Mouse (Mus musculus): ENCODE measurements around the gene Spata31d1c. TPM values are rescaled to one million over a fixed set of nuclear protein-coding genes. Genes with fewer than 3 reads are reported as not detected.

The Spata31d1c gene
- not detected in 2 replicates for polyA plus RNA-seq (2016; fragmentation: Nextera tagmentation; extraction: Ambion mirVana)

DNA sequence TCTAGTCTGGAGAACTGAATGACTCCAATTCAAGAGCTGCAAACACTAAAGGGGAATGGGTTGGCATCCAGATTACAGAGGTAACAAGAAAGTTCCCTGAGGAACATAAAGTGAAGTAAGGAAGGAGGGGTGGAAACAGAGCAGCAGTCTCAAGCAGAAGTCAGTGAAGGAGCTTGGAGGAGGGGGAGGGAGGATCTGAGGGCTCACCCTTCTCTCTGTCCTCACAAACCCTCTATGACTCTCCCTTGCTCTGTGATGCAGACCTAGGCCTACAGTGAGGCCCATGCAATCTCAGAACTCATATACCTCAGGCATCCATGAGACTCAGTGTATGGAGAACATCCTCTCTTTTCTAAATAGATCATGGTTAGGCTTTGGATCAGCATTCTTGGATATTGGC is at the start of gene Spata31d1c:
Gene Spata31d1c, plus strand, starts transcription at position 301 of the 400 bp plus-strand sequence.
- Histone ChIP-seq H3K4me2 (no peak within 1 kb of the TSS), H3K27me3 (no peaks in the 10 kb centered on the region), H3K9me3 (no peaks in the 10 kb centered on the region), H3K4me1 (no peaks in the 10 kb centered on the region), H3K4me3 (replicated peaks) (no peak within 1 kb of the TSS), H3K27ac (no peak within 1 kb of the TSS), H3K36me3 (replicated peaks) (no peaks in the 10 kb centered on the region), H3K9ac (no peak within 1 kb of the TSS)
- ATAC-seq (ENCODE audit: low FRiP score): no peak

DNA sequence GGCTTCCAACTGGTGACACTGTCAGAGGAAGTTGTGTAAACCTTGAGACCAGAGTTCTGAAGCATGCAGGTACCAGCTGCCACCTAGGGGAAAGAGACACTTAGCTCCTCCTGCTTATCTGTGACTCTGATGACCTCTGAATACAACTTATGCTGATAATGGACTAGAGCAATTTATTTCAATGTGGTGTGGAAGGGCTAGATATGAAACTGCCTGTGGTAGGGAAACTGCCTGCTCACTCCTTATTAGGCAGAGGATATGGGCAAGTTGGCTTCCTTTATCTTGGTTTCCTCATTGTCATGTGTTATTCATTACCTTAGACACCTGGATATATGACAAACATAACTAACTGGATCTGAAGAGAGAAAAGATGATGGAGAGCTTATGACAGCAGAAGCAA is 44.0 kb upstream of the Spata31d1c start:
- no peak overlapping the region for H3K4me3 ChIP-seq (replicated peaks)
- no peaks in the 10 kb centered on the region for H3K36me3 ChIP-seq (replicated peaks)
- H3K4me1 ChIP-seq: no peaks in the 10 kb centered on the region
- no peaks in the 10 kb centered on the region for H3K27me3 ChIP-seq
- H3K9ac ChIP-seq: no peak overlapping the region
- no peak for ATAC-seq (ENCODE audit: low FRiP score)
- no peaks in the 10 kb centered on the region for H3K9me3 ChIP-seq
- no peak overlapping the region for H3K4me2 ChIP-seq
- H3K27ac ChIP-seq: no peak overlapping the region

DNA sequence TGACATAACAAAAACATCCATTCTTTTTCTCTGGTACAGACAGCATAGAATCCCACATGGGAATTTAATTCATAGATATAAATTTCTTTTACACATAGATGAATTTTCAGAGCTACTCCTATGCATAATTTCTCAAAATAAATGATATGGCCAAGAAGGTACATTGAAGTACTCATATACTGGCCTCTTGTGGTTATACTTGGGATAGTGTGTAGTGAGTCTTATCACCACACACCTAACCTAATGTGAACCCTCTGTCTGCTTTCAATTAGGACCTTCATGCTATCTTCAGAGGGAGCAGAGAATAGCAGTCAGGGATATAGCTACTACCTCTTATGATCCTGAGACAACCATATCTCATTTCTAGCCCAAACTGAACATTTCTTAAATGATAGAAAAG is 27.4 kb upstream of the Spata31d1c start:
- Histone ChIP-seq H3K4me3 (replicated peaks) (no peak overlapping the region), H3K4me1 (no peaks in the 10 kb centered on the region), H3K4me2 (no peak overlapping the region), H3K27me3 (no peaks in the 10 kb centered on the region), H3K9me3 (no peaks in the 10 kb centered on the region), H3K27ac (no peak overlapping the region), H3K9ac (no peak overlapping the region), H3K36me3 (replicated peaks) (no peaks in the 10 kb centered on the region)
- no peak for ATAC-seq (ENCODE audit: low FRiP score)

DNA sequence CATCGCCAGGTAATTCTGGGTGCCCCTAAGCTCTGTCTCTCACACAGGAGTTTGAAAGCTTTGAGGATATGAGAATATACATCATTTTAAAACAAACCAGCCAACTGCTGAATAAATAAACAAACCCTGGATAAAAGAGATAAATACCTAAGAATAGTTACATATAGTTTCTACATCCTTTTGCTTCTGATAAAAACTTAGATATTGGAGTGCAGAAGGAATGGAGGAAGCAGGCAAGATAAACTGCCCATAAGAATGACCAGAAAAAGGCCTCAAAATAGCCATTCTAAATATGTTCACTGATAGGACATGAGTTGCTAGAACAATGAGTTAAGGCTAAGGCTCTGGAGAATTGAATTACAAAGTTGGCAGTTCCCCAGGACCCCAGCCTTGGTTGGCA is 26.1 kb upstream of the Spata31d1c start:
- Histone ChIP-seq H3K9me3 (no peaks in the 10 kb centered on the region), H3K9ac (no peak overlapping the region), H3K4me2 (no peak overlapping the region), H3K4me3 (replicated peaks) (no peak overlapping the region), H3K27ac (no peak overlapping the region), H3K27me3 (no peaks in the 10 kb centered on the region), H3K36me3 (replicated peaks) (no peaks in the 10 kb centered on the region), H3K4me1 (no peaks in the 10 kb centered on the region)
- ATAC-seq (ENCODE audit: low FRiP score): no peak
- WGBS: 94% methylated on average over 1 of the region's 1 CpGs

GRCm38 (mm10) chr13:65007971-65008370 is 24.9 kb upstream of the Spata31d1c start:
- Histone ChIP-seq H3K27ac (no peak overlapping the region), H3K9ac (no peak overlapping the region), H3K4me3 (replicated peaks) (no peak overlapping the region), H3K9me3 (no peaks in the 10 kb centered on the region), H3K4me2 (no peak overlapping the region), H3K4me1 (no peaks in the 10 kb centered on the region), H3K27me3 (no peaks in the 10 kb centered on the region), H3K36me3 (replicated peaks) (no peaks in the 10 kb centered on the region)
- WGBS: 65% methylated on average over 1 of the region's 1 CpGs
- ATAC-seq (ENCODE audit: low FRiP score): no peak

DNA sequence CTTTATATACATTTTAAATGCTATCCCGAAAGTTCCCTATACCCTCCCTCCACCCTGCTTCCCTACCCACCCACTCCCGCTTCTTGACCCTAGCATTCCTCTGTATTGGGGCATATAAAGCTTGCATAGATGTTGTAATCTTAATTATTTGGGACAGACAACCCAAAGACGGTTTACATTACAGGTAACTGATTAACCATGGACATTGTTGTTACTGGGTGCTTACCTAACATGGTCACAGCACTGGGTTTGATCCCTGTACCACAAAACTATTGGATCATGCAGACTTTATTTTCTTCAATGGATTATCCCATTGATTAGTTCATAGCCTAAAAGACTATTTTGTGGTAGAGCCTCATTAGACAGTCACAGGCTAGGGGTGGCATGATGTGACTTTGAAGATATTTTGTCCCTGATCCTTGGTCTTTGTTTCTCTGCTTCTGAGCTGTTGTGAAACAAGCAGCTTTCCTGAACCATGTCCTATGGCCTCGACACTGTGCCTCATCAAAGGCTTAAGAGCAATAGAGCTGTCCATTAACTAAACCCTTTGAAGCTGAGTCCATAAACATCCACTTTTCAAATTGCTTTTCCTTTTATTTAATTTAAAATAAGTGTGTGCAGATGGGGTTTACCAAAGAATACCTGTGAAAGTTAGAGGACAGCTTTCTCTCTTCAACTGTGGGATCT is 21.7 kb upstream of the Spata31d1c start:
- Histone ChIP-seq H3K9ac (no peak overlapping the region), H3K4me1 (no peaks in the 10 kb centered on the region), H3K9me3 (no peaks in the 10 kb centered on the region), H3K36me3 (replicated peaks) (no peaks in the 10 kb centered on the region), H3K27me3 (no peaks in the 10 kb centered on the region), H3K27ac (no peak overlapping the region), H3K4me2 (no peak overlapping the region), H3K4me3 (replicated peaks) (no peak overlapping the region)
- no peak for ATAC-seq (ENCODE audit: low FRiP score)
- 60% methylated on average over 4 of the region's 4 CpGs for WGBS

GRCm38 (mm10) chr13:65035057-65035456 is 2.2 kb downstream of the Spata31d1c start:
- H3K36me3 ChIP-seq (replicated peaks): no peaks in the 10 kb centered on the region
- no peak for ATAC-seq (ENCODE audit: low FRiP score)
- H3K4me1 ChIP-seq: no peaks in the 10 kb centered on the region
- H3K27ac ChIP-seq: no peak overlapping the region
- no peak overlapping the region for H3K4me3 ChIP-seq (replicated peaks)
- no peaks in the 10 kb centered on the region for H3K9me3 ChIP-seq
- no peak overlapping the region for H3K9ac ChIP-seq
- WGBS: 71% methylated on average over 4 of the region's 4 CpGs
- H3K27me3 ChIP-seq: no peaks in the 10 kb centered on the region
- H3K4me2 ChIP-seq: no peak overlapping the region

GRCm38 (mm10) chr13:65052660-65053059 is 19.8 kb downstream of the Spata31d1c start, which contains the start of gene Prss47:
TSS of gene Prss47 (minus strand) at chr13:65052760.
- H3K36me3 ChIP-seq (replicated peaks): no peaks in the 10 kb centered on the region
- 84% methylated on average over 9 of the region's 9 CpGs for WGBS
- H3K27ac ChIP-seq: no peak within 1 kb of the TSS
- no peaks in the 10 kb centered on the region for H3K4me1 ChIP-seq
- no peaks in the 10 kb centered on the region for H3K27me3 ChIP-seq
- no peak within 1 kb of the TSS for H3K9ac ChIP-seq
- H3K4me2 ChIP-seq: no peak within 1 kb of the TSS
- H3K4me3 ChIP-seq (replicated peaks): no peak within 1 kb of the TSS
- no peak for ATAC-seq (ENCODE audit: low FRiP score)
- peaks cover 4% of the 10 kb centered on the region; the same call in 1 of the 2 replicates for H3K9me3 ChIP-seq

GRCm38 (mm10) chr13:65069969-65070368 is 37.1 kb downstream of the Spata31d1c start:
- no peak for ATAC-seq (ENCODE audit: low FRiP score)
- 94% methylated on average over 2 of the region's 2 CpGs for WGBS
- no peak overlapping the region for H3K27ac ChIP-seq
- peaks cover 13% of the 10 kb centered on the region for H3K36me3 ChIP-seq (replicated peaks)
- no peak overlapping the region for H3K9ac ChIP-seq
- H3K4me1 ChIP-seq: no peaks in the 10 kb centered on the region
- no peak overlapping the region for H3K4me2 ChIP-seq
- H3K4me3 ChIP-seq (replicated peaks): no peak overlapping the region
- H3K27me3 ChIP-seq: no peaks in the 10 kb centered on the region
- H3K9me3 ChIP-seq: no peaks in the 10 kb centered on the region

Other genes starting within 250 kb of the Spata31d1c start
- 0.65 TPM in 2 replicates for gene Cntnap3, start 129.1 kb upstream of the Spata31d1c start, polyA plus RNA-seq (2016; fragmentation: Nextera tagmentation; extraction: Ambion mirVana)
- gene Spata31, start 115.7 kb upstream of the Spata31d1c start, polyA plus RNA-seq (2016; fragmentation: Nextera tagmentation; extraction: Ambion mirVana): not detected in 2 replicates
- not detected in 2 replicates for gene Prss47, start 19.7 kb downstream of the Spata31d1c start, polyA plus RNA-seq (2016; fragmentation: Nextera tagmentation; extraction: Ambion mirVana)
- gene Mfsd14b, start 79.9 kb downstream of the Spata31d1c start, polyA plus RNA-seq (2016; fragmentation: Nextera tagmentation; extraction: Ambion mirVana): 41.1 and 46.3 TPM in 2 replicates
- gene Olfr465-ps1, start 105.0 kb downstream of the Spata31d1c start, polyA plus RNA-seq (2016; fragmentation: Nextera tagmentation; extraction: Ambion mirVana): not detected in 2 replicates
- gene Olfr466, start 117.2 kb downstream of the Spata31d1c start, polyA plus RNA-seq (2016; fragmentation: Nextera tagmentation; extraction: Ambion mirVana): not detected in 2 replicates
- gene Nlrp4f, start 172.9 kb downstream of the Spata31d1c start, polyA plus RNA-seq (2016; fragmentation: Nextera tagmentation; extraction: Ambion mirVana): not detected in 2 replicates
- gene Gm10775, start 226.5 kb downstream of the Spata31d1c start, polyA plus RNA-seq (2016; fragmentation: Nextera tagmentation; extraction: Ambion mirVana): not detected in 2 replicates
- 26.7 and 28.7 TPM in 2 replicates for gene Zfp369, start 245.8 kb downstream of the Spata31d1c start, polyA plus RNA-seq (2016; fragmentation: Nextera tagmentation; extraction: Ambion mirVana)

Measured in forebrain, embryonic 12.5 days (tissue).